Mouse (Mus musculus) inflammation-experienced regulatory T-cells, adult 16 weeks (primary cell): ENCODE data around the gene Smad5. TPM values are rescaled to one million over a fixed set of nuclear protein-coding genes. Genes with fewer than 3 reads are reported as not detected.

Experiments
- polyA plus RNA-seq: library from polyadenylated mRNA; unstranded; fragments of 100-300 nt; shearing (Covaris generic); gene quantifications from one replicate; pipeline ENCODE4 v1.2.1, GENCODE M21; 2017

Gene Smad5
- polyA plus RNA-seq: 22.3 TPM

DNA sequence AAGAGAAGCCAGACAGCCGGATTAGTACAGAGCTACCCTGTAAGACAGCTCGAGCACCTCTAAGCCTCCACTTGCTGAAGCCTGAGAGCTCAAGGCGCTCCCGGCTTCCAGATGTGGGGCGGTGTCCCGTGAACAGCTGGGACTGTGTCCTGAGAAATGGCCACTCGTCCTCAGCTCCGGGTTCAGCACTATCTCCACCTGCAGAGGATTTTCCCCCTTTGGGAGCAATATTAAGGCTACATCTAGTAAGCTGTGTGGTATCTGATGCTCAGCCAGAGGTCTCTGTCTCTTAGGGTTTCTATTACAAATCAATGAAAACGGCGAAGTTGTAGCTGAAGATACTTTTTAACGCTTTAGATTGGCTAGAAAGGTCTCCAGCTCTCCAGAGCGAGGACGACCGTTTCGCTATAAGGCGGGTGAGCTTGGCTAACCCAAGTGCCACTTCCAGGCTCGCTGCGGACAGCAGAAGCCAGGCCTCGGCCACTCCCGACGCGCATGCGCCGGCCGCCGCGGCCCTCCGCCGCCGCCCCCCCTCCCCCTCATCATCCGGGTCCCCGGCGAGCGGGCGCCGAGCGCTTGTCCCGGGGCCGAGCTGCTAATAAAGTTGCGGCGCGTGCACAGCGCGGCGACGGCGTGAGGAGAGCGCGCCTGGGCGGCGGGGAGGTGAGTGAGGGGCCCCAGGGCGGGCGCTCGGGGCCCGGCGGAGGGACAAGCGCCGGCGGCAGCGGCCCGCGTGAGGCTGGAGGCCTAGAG lies at the start of gene Smad5:
Smad5 (plus strand) TSS at position 542 of the 753 bp plus-strand sequence.

DNA sequence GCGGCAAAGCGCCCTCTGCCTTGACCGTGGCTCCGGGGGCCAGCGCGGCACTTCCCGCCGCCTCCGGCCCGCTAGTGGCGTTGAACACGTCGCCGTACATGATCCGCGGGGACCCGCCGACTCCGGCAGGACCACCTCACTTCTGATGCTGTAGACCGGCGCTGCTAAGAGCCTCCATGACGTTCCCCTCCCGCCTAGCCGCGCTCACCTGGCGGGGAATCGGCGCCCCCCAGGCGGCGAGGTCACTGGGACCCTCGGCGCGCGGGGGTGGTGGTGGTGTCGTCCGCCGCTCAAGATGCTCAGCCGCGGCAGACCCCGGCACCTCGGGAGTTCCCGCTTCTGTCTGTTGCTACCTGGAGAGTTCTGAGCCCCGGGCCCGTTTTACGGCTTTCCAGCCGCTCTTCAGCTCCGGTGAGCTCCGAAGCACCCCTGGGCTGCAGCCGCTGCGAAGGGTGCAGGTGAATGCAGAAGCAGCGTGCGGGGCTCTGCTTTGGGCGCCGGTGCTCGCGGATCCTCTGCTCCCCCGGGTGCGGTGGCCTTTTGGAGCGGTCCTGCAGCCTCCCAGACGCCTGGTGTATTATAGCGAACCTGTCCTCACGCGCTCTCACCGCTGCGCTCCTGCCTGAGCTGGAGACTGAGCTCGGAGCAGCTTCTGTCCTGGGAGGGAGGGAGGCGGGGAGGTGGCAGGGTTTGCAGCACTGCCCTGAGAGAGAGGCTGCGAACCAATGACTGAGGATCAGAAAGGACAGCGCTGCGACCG lies 50.6 kb downstream of the Smad5 start, which contains the start of gene Gm45623:
Gm45623 (minus strand) TSS at position 636 of the 760 bp plus-strand sequence.

Other genes starting within 250 kb of the Smad5 start
- not detected for gene Il9, start 220.8 kb upstream of the Smad5 start, polyA plus RNA-seq
- gene Fbxl21, start 180.5 kb upstream of the Smad5 start, polyA plus RNA-seq: 1.8 TPM
- not detected for gene Lect2, start 154.5 kb upstream of the Smad5 start, polyA plus RNA-seq
- 1.1 TPM for gene Tgfbi, start 93.5 kb upstream of the Smad5 start, polyA plus RNA-seq
- gene Gm45623, start 50.8 kb downstream of the Smad5 start, polyA plus RNA-seq: not detected
- gene Trpc7, start 193.0 kb downstream of the Smad5 start, polyA plus RNA-seq: not detected